Mouse (Mus musculus): ENCODE measurements at regions not wholly inside any gene's neighbourhood (a gene's known extent, or its start where the extent isn't known, plus 50 kb on each side); places are given as distances from the start of the nearest gene placed in this dataset.

DNA sequence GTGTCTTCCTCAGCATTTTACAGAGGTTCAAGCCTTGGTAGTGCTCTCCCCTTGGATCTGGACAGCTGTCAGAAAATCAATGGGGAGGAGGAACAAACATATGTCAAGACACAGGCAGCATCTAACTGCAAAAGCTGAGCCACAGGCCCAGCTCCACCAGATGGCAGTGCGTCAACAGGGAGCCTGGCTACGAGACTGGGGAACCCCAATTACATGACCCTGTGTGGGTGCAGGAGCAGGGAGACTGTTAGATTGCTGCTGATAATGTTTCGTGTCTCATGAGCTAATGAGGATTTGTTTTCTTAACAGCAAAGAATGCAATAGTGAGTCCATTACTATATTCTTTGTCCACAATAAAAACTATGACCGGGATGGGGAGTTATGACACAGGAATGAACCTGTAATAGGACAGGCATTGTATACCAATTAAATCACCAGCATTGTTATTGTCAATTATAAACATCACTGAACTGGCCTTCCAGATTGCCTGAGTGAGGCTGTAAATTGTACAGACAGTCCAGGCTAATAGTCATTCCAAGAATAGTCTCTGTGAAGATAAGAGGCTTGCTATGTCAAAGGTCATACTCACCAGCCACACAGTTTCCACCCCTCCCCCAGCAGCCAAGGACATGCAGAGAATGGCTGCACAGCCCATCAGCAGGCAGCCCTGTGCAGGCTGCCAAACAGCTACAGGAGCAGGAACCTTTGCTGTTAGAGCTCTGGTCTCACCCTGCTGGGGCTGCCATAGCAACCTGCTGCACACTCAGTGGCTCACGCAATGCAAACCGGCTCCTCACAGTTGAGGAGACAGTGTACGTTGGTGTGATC, 58.8 kb upstream of the Barx2 start:
- Histone ChIP-seq H3K27me3 (no peaks in the 10 kb centered on the region), H3K4me3 (no peak overlapping the region), H3K27ac (peak overlapping the region; percentile 65), H3K9me3 (replicated peaks) (no peaks in the 10 kb centered on the region), H3K36me3 (no peaks in the 10 kb centered on the region), H3K9ac (no peak overlapping the region), H3K4me1 (replicated peaks) (peaks cover 13% of the 10 kb centered on the region), H3K4me2 (peak overlapping the region; percentile 37)
- 10% methylated on average over 7 of the region's 7 CpGs for WGBS
- peak; percentile 92 for ATAC-seq (replicated peaks; ENCODE audit: insufficient number of reproducible peaks, insufficient read depth, low FRiP score, low read depth)

DNA sequence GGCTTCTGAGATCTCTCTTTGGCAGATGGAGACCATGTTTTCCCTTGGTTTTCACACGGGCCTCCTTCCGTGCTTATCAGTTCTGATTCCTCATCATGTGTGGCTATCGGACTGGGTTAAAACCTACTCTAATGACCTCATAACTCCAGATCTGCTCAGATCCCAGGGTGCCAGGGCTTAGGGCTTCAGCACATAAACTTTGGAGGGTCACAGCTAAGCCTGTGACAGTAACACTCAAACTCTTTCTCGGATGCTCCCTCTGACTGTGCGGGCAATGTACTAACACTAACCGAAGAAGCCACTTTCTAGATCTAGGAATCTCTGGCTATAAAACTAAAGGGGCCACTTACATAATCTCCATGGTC, 59.3 kb upstream of the Barx2 start:
- H3K4me1 ChIP-seq (replicated peaks) = peaks cover 13% of the 10 kb centered on the region
- no peaks in the 10 kb centered on the region for H3K9me3 ChIP-seq (replicated peaks)
- peak overlapping the region; percentile 65 for H3K27ac ChIP-seq
- H3K4me2 ChIP-seq = peak overlapping the region; percentile 37
- no peaks in the 10 kb centered on the region for H3K36me3 ChIP-seq
- H3K9ac ChIP-seq = no peak overlapping the region
- ATAC-seq (replicated peaks; ENCODE audit: insufficient number of reproducible peaks, insufficient read depth, low FRiP score, low read depth) = peak; percentile 18; the same call in 1 of the 2 replicates
- WGBS = 35% methylated on average over 6 of the region's 6 CpGs
- no peak overlapping the region for H3K4me3 ChIP-seq
- no peaks in the 10 kb centered on the region for H3K27me3 ChIP-seq

DNA sequence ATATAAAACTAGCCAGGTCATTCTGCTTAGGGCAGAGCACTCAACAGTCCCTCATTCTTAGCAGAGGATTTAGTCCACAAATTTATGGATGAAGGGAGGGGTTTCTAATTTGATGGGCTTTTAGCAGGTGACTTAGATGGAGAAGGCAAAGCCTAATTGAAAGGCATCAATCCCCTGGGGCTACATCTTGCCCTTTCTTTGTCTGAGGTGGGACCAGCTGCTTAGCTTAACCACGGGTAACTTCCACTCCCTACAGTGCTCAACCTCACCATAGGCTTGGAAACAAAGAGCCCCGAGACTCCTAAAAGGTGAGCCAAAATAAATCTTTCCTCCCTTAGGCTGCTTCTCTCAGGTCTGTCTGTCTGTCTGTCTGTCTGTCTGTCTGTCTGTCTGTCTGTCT, 62.9 kb upstream of the Barx2 start:
- Histone ChIP-seq H3K27me3 (no peaks in the 10 kb centered on the region), H3K36me3 (no peaks in the 10 kb centered on the region), H3K4me2 (no peak overlapping the region), H3K9me3 (replicated peaks) (peaks cover 8% of the 10 kb centered on the region; the same call in 1 of the 2 replicates), H3K27ac (no peak overlapping the region), H3K4me1 (replicated peaks) (peaks cover 29% of the 10 kb centered on the region), H3K4me3 (no peak overlapping the region), H3K9ac (no peak overlapping the region)
- 65% methylated on average over 2 of the region's 2 CpGs for WGBS
- no peak for ATAC-seq (replicated peaks; ENCODE audit: insufficient number of reproducible peaks, insufficient read depth, low FRiP score, low read depth)

GRCm38 (mm10) chr9:31978071-31978470, 64.8 kb upstream of the Barx2 start:
- Histone ChIP-seq H3K4me3 (no peak overlapping the region), H3K27me3 (no peaks in the 10 kb centered on the region), H3K9me3 (replicated peaks) (peaks cover 8% of the 10 kb centered on the region; the same call in 1 of the 2 replicates), H3K27ac (no peak overlapping the region), H3K9ac (no peak overlapping the region), H3K36me3 (no peaks in the 10 kb centered on the region), H3K4me2 (no peak overlapping the region), H3K4me1 (replicated peaks) (peaks cover 17% of the 10 kb centered on the region)
- no peak for ATAC-seq (replicated peaks; ENCODE audit: insufficient number of reproducible peaks, insufficient read depth, low FRiP score, low read depth)
- 95% methylated on average over 2 of the region's 2 CpGs for WGBS

GRCm38 (mm10) chr9:31979211-31979610, 65.9 kb upstream of the Barx2 start:
- ATAC-seq (replicated peaks; ENCODE audit: insufficient number of reproducible peaks, insufficient read depth, low FRiP score, low read depth) = no peak
- H3K4me1 ChIP-seq (replicated peaks) = peaks cover 28% of the 10 kb centered on the region
- 71% methylated on average over 3 of the region's 3 CpGs for WGBS
- H3K27ac ChIP-seq = no peak overlapping the region
- H3K4me2 ChIP-seq = no peak overlapping the region
- H3K9me3 ChIP-seq (replicated peaks) = peaks cover 8% of the 10 kb centered on the region; the same call in 1 of the 2 replicates
- H3K9ac ChIP-seq = no peak overlapping the region
- no peaks in the 10 kb centered on the region for H3K27me3 ChIP-seq
- H3K4me3 ChIP-seq = no peak overlapping the region
- H3K36me3 ChIP-seq = no peaks in the 10 kb centered on the region

DNA sequence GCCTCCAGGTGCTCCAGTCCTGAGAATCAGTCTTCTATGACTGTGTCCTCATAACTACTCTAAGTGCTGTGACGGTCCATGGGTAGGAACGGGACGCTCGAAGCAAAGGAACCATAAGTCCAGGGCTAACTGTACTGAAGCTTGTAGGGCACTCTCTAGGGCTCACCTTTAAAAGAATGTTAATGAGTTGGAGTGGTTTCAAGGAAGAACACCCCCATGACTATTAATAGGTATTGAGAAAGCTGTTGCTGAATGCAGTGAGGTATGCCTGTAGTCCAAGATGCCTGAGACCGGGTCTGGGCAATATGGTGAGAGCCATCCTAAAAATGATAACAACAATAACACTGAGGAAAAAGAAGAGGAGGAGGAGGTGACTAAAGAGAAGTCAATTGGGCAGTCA, 67.2 kb upstream of the Barx2 start:
- WGBS = 47% methylated on average over 5 of the region's 5 CpGs
- H3K9ac ChIP-seq = no peak overlapping the region
- peaks cover 8% of the 10 kb centered on the region; the same call in 1 of the 2 replicates for H3K9me3 ChIP-seq (replicated peaks)
- H3K27me3 ChIP-seq = no peaks in the 10 kb centered on the region
- H3K36me3 ChIP-seq = no peaks in the 10 kb centered on the region
- peak overlapping the region; percentile 38 for H3K4me2 ChIP-seq
- peak overlapping the region; percentile 76 for H3K27ac ChIP-seq
- no peak overlapping the region for H3K4me3 ChIP-seq
- ATAC-seq (replicated peaks; ENCODE audit: insufficient number of reproducible peaks, insufficient read depth, low FRiP score, low read depth) = peak; percentile 68; the same call in 1 of the 2 replicates
- H3K4me1 ChIP-seq (replicated peaks) = peaks cover 37% of the 10 kb centered on the region

GRCm38 (mm10) chr9:31983759-31984586, 70.7 kb upstream of the Barx2 start:
- no peaks in the 10 kb centered on the region for H3K9me3 ChIP-seq (replicated peaks)
- 31% methylated on average over 12 of the region's 12 CpGs for WGBS
- peaks cover 35% of the 10 kb centered on the region for H3K4me1 ChIP-seq (replicated peaks)
- peak overlapping the region; percentile 45 for H3K27ac ChIP-seq
- H3K4me2 ChIP-seq = no peak overlapping the region
- ATAC-seq (replicated peaks; ENCODE audit: insufficient number of reproducible peaks, insufficient read depth, low FRiP score, low read depth) = peak; percentile 53; the same call in 1 of the 2 replicates
- no peaks in the 10 kb centered on the region for H3K36me3 ChIP-seq
- no peak overlapping the region for H3K9ac ChIP-seq
- no peak overlapping the region for H3K4me3 ChIP-seq
- H3K27me3 ChIP-seq = no peaks in the 10 kb centered on the region

GRCm38 (mm10) chr9:31988826-31989225, 75.6 kb upstream of the Barx2 start:
- Histone ChIP-seq H3K27me3 (no peaks in the 10 kb centered on the region), H3K36me3 (no peaks in the 10 kb centered on the region), H3K9me3 (replicated peaks) (no peaks in the 10 kb centered on the region), H3K27ac (no peak overlapping the region), H3K4me2 (no peak overlapping the region), H3K4me1 (replicated peaks) (peaks cover 21% of the 10 kb centered on the region), H3K9ac (no peak overlapping the region), H3K4me3 (no peak overlapping the region)
- WGBS = 70% methylated on average over 7 of the region's 7 CpGs
- ATAC-seq (replicated peaks; ENCODE audit: insufficient number of reproducible peaks, insufficient read depth, low FRiP score, low read depth) = no peak

DNA sequence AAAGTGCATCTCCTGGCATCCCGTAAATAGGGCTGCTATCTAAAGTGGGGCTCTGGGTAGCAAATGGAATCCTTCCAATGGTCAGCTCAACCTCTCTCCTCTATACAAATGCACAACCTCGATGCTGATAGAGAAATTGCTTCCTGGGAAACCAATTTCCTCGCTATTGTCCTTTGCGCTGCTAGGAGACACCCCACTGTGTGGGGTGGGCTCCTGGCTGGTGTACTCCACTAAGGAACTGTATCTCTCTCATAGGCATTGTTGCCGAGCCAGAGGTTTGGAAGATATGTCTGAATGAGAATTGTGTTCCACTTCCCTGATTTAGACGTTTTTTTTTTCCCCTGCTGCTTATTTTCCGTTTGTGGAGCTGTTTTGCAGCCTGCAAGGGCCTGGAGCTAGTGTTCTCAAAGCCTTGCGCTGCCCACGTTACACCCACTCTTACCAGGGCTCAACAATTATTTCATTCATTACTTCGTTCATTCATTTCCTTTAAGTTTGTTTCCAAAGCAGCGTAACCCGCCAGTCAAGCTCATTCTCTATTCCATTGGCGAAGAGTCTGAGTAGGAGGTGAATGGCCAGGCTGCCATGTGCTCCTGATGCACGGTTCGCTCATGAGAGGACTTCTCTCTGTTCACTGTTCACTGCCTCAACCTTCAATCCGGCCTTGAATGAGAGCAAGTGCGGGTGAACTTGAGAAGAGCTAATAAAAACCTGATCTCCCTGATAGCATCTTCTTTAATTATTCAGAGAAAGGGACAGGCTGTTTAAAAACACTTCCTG, 76.5 kb upstream of the Barx2 start:
- H3K36me3 ChIP-seq = no peaks in the 10 kb centered on the region
- no peak overlapping the region for H3K9ac ChIP-seq
- no peak overlapping the region for H3K4me2 ChIP-seq
- no peak overlapping the region for H3K27ac ChIP-seq
- no peaks in the 10 kb centered on the region for H3K27me3 ChIP-seq
- H3K9me3 ChIP-seq (replicated peaks) = no peaks in the 10 kb centered on the region
- ATAC-seq (replicated peaks; ENCODE audit: insufficient number of reproducible peaks, insufficient read depth, low FRiP score, low read depth) = no peak
- H3K4me1 ChIP-seq (replicated peaks) = peaks cover 12% of the 10 kb centered on the region; the same call in 1 of the 2 replicates
- H3K4me3 ChIP-seq = no peak overlapping the region
- WGBS = 67% methylated on average over 17 of the region's 17 CpGs

GRCm38 (mm10) chr9:31990456-31990855, 77.2 kb upstream of the Barx2 start:
- ATAC-seq (replicated peaks; ENCODE audit: insufficient number of reproducible peaks, insufficient read depth, low FRiP score, low read depth) = no peak
- no peak overlapping the region for H3K4me3 ChIP-seq

More at GRCm38 (mm10) chr9:31990456-31990855, 77.2 kb upstream of the Barx2 start:
- Histone ChIP-seq H3K27ac (no peak overlapping the region), H3K27me3 (no peaks in the 10 kb centered on the region), H3K4me2 (no peak overlapping the region), H3K9ac (no peak overlapping the region), H3K36me3 (no peaks in the 10 kb centered on the region), H3K4me1 (replicated peaks) (peaks cover 10% of the 10 kb centered on the region; the same call in 1 of the 2 replicates), H3K9me3 (replicated peaks) (no peaks in the 10 kb centered on the region)
- 95% methylated on average over 4 of the region's 4 CpGs for WGBS

All from heart, embryonic 15.5 days (tissue).